Mouse (Mus musculus): Measurements from ENCODE around the gene Cox19. TPM values are rescaled to one million over a fixed set of nuclear protein-coding genes. Genes with fewer than 3 reads are reported as not detected.

Gene Cox19
- total and polyA plus RNA-seq, 3 experiments: 53.0 to 73.2 TPM; not detected in 1

GRCm38 (mm10) chr5:139364260-139364910 lies 13.2 kb upstream of the Cox19 start:
- Histone ChIP-seq H3K9ac (ENCODE audit: control insufficient read depth, low read depth, low read length, poor library complexity, severe bottlenecking) (no peak overlapping the region), H3K27ac (ENCODE audit: control insufficient read depth, low read depth, low read length) (no peak overlapping the region), H3K4me1 (ENCODE audit: control insufficient read depth in 1 of 2, insufficient read depth in 2 of 2, low read length in 2 of 2) (no peaks in the 10 kb centered on the region), H3K36me3 (ENCODE audit: control insufficient read depth in 1 of 2, insufficient read depth in 2 of 2, low read length in 2 of 2) (no peaks in the 10 kb centered on the region; a peak in 1 of 4 replicates), H3K9me3 (replicated peaks; ENCODE audit: insufficient read depth, low read length) (no peaks in the 10 kb centered on the region), H3K4me3 (ENCODE audit: control insufficient read depth in 1 of 2, insufficient read depth in 1 of 2, low read depth in 2 of 2, low read length in 2 of 2) (no peak overlapping the region), H3K79me2 (ENCODE audit: control insufficient read depth, insufficient read depth, low read length, poor library complexity) (no peaks in the 10 kb centered on the region), H3K27me3 (ENCODE audit: control insufficient read depth in 1 of 2, insufficient read depth in 2 of 2, low read length in 2 of 2) (no peaks in the 10 kb centered on the region)
- TF ChIP-seq SMC3 (IDR thresholded peaks at IDR 0.05; ENCODE audit: low read depth, low read length): peak; percentile 93
- peak; percentile 96 for TF ChIP-seq ZC3H11A (IDR thresholded peaks at IDR 0.05; ENCODE audit: low read depth, low read length)
- peak; percentile 49; the same call in 1 of the 2 replicates for TF ChIP-seq SIN3A (IDR thresholded peaks at IDR 0.05; ENCODE audit: low read length)
- peak; percentile 50; the same call in 1 of the 2 replicates for TF ChIP-seq MAZ (IDR thresholded peaks at IDR 0.05; ENCODE audit: low read depth, low read length)
- TF ChIP-seq KAT2A (conservative IDR thresholded peaks at IDR 0.05; ENCODE audit: low read depth, low read length): no peak
- TF ChIP-seq USF2 (IDR thresholded peaks at IDR 0.05; ENCODE audit: borderline replicate concordance in 1 of 2, insufficient read depth in 1 of 2, low read depth in 1 of 2, low read length in 2 of 2): no peak
- TF ChIP-seq ELF1 (IDR thresholded peaks at IDR 0.05; ENCODE audit: low read depth, low read length): no peak
- TF ChIP-seq CTCF (IDR thresholded peaks at IDR 0.05 in 2 of 3, conservative IDR thresholded peaks at IDR 0.05 in 1 of 3; ENCODE audit: control insufficient read depth in 1 of 3, insufficient read depth in 1 of 3, low read depth in 2 of 3, low read length in 3 of 3, poor library complexity in 1 of 3, severe bottlenecking in 1 of 3): peak; percentile 93 to 99 (median 98)
- peak; percentile 98 for TF ChIP-seq RAD21 (IDR thresholded peaks at IDR 0.05; ENCODE audit: low read depth, low read length)
- no peak for TF ChIP-seq MEF2A (IDR thresholded peaks at IDR 0.05; ENCODE audit: extremely low read depth, insufficient replicate concordance, low read depth, low read length, poor library complexity, severe bottlenecking)
- peak; percentile 72 for DNase-seq (ENCODE audit: low read depth, low spot score)

GRCm38 (mm10) chr5:139363858-139364257 lies 12.6 kb upstream of the Cox19 start:
- Histone ChIP-seq H3K9me3 (replicated peaks; ENCODE audit: insufficient read depth, low read length) (no peaks in the 10 kb centered on the region), H3K4me3 (ENCODE audit: control insufficient read depth in 1 of 2, insufficient read depth in 1 of 2, low read depth in 2 of 2, low read length in 2 of 2) (no peak overlapping the region), H3K27ac (ENCODE audit: control insufficient read depth, low read depth, low read length) (no peak overlapping the region), H3K4me1 (ENCODE audit: control insufficient read depth in 1 of 2, insufficient read depth in 2 of 2, low read length in 2 of 2) (no peaks in the 10 kb centered on the region), H3K79me2 (ENCODE audit: control insufficient read depth, insufficient read depth, low read length, poor library complexity) (no peaks in the 10 kb centered on the region), H3K9ac (ENCODE audit: control insufficient read depth, low read depth, low read length, poor library complexity, severe bottlenecking) (no peak overlapping the region), H3K27me3 (ENCODE audit: control insufficient read depth in 1 of 2, insufficient read depth in 2 of 2, low read length in 2 of 2) (no peaks in the 10 kb centered on the region), H3K36me3 (ENCODE audit: control insufficient read depth in 1 of 2, insufficient read depth in 2 of 2, low read length in 2 of 2) (no peaks in the 10 kb centered on the region; a peak in 1 of 4 replicates)
- DNase-seq (ENCODE audit: low read depth, low spot score): no peak
- TF ChIP-seq RCOR1 (IDR thresholded peaks at IDR 0.05; ENCODE audit: low read depth, low read length) (no peak), GATA1 (IDR thresholded peaks at IDR 0.05; ENCODE audit: low read depth, low read length) (no peak)

GRCm38 (mm10) chr5:139359244-139359643 lies 8.0 kb upstream of the Cox19 start:
- Histone ChIP-seq H3K27me3 (ENCODE audit: control insufficient read depth in 1 of 2, insufficient read depth in 2 of 2, low read length in 2 of 2) (no peaks in the 10 kb centered on the region), H3K27ac (ENCODE audit: control insufficient read depth, low read depth, low read length) (no peak overlapping the region), H3K4me1 (ENCODE audit: control insufficient read depth in 1 of 2, insufficient read depth in 2 of 2, low read length in 2 of 2) (no peaks in the 10 kb centered on the region), H3K9me3 (replicated peaks; ENCODE audit: insufficient read depth, low read length) (no peaks in the 10 kb centered on the region), H3K9ac (ENCODE audit: control insufficient read depth, low read depth, low read length, poor library complexity, severe bottlenecking) (no peak overlapping the region), H3K4me3 (ENCODE audit: control insufficient read depth in 1 of 2, insufficient read depth in 1 of 2, low read depth in 2 of 2, low read length in 2 of 2) (no peak overlapping the region), H3K79me2 (ENCODE audit: control insufficient read depth, insufficient read depth, low read length, poor library complexity) (no peaks in the 10 kb centered on the region), H3K36me3 (ENCODE audit: control insufficient read depth in 1 of 2, insufficient read depth in 2 of 2, low read length in 2 of 2) (no peaks in the 10 kb centered on the region)
- TF ChIP-seq SIN3A (IDR thresholded peaks at IDR 0.05; ENCODE audit: low read length): no peak
- TF ChIP-seq CTCF (IDR thresholded peaks at IDR 0.05 in 2 of 3, conservative IDR thresholded peaks at IDR 0.05 in 1 of 3; ENCODE audit: control insufficient read depth in 1 of 3, insufficient read depth in 1 of 3, low read depth in 2 of 3, low read length in 3 of 3, poor library complexity in 1 of 3, severe bottlenecking in 1 of 3): no peak
- no peak for TF ChIP-seq SMC3 (IDR thresholded peaks at IDR 0.05; ENCODE audit: low read depth, low read length)
- TF ChIP-seq TCF12 (IDR thresholded peaks at IDR 0.05; ENCODE audit: low read depth, low read length): no peak
- no peak for TF ChIP-seq MXI1 (IDR thresholded peaks at IDR 0.05; ENCODE audit: low read depth, low read length)
- TF ChIP-seq KAT2A (conservative IDR thresholded peaks at IDR 0.05; ENCODE audit: low read depth, low read length): no peak
- no peak for TF ChIP-seq MYB (IDR thresholded peaks at IDR 0.05; ENCODE audit: low read depth, low read length)
- TF ChIP-seq ZC3H11A (IDR thresholded peaks at IDR 0.05; ENCODE audit: low read depth, low read length): no peak
- DNase-seq (ENCODE audit: low read depth, low spot score): no peak
